Mouse (Mus musculus): ENCODE data around the gene Gm11992. TPM values are rescaled to one million over a fixed set of nuclear protein-coding genes. Genes with fewer than 3 reads are reported as not detected.

The Gm11992 gene
- polyA plus RNA-seq, 1 experiment from 2014 or later, result 0.36 TPM

GRCm38 (mm10) chr11:9118050-9118420, 69.6 kb downstream of the Gm11992 start, which contains the start of gene Upp1:
Upp1 (plus strand) TSS chr11:9118103.
- no peaks in the 10 kb centered on the region for H3K36me3 ChIP-seq (ENCODE audit: control insufficient read depth, insufficient read depth, low read length)
- no peaks in the 10 kb centered on the region for H3K9me3 ChIP-seq (ENCODE audit: control insufficient read depth, low read length)
- H3K27ac ChIP-seq (ENCODE audit: low read depth, low read length), result peak within 1 kb of the TSS; percentile 13; the same call in 1 of the 2 replicates
- no peak for ATAC-seq (replicated peaks; ENCODE audit: low FRiP score)
- peak within 1 kb of the TSS; percentile 91 for H3K4me2 ChIP-seq
- H3K9ac ChIP-seq (ENCODE audit: low read depth, low read length), result peak within 1 kb of the TSS; percentile 12
- H3K27me3 ChIP-seq (replicated peaks; ENCODE audit: control insufficient read depth, insufficient read depth, low read length), result peaks cover 32% of the 10 kb centered on the region
- no peak for DNase-seq (ENCODE audit: low spot score)
- 0% methylated on average over 7 of the region's 7 CpGs for WGBS
- peaks cover 27% of the 10 kb centered on the region for H3K4me1 ChIP-seq (replicated peaks; ENCODE audit: control insufficient read depth, insufficient read depth, low read length)
- peak within 1 kb of the TSS; percentile 51 for H3K4me3 ChIP-seq (ENCODE audit: low read depth, low read length)

GRCm38 (mm10) chr11:9118421-9119121, 70.2 kb downstream of the Gm11992 start:
- WGBS, result 1% methylated on average over 40 of the region's 40 CpGs
- Histone ChIP-seq H3K9me3 (ENCODE audit: control insufficient read depth, low read length) (no peaks in the 10 kb centered on the region), H3K27me3 (replicated peaks; ENCODE audit: control insufficient read depth, insufficient read depth, low read length) (peaks cover 32% of the 10 kb centered on the region), H3K4me3 (ENCODE audit: low read depth, low read length) (peak overlapping the region; percentile 51), H3K4me2 (peak overlapping the region; percentile 91), H3K36me3 (ENCODE audit: control insufficient read depth, insufficient read depth, low read length) (no peaks in the 10 kb centered on the region), H3K9ac (ENCODE audit: low read depth, low read length) (peak overlapping the region; percentile 12), H3K27ac (ENCODE audit: low read depth, low read length) (peak overlapping the region; percentile 13; the same call in 1 of the 2 replicates), H3K4me1 (replicated peaks; ENCODE audit: control insufficient read depth, insufficient read depth, low read length) (peaks cover 27% of the 10 kb centered on the region)
- DNase-seq (ENCODE audit: low spot score) (peak; percentile 69), ATAC-seq (replicated peaks; ENCODE audit: low FRiP score) (peak; percentile 74)

Other genes with a start within 250 kb of the Gm11992 start
- 0.10 and 0.18 TPM in 2 replicates for gene Pkd1l1, start 75.3 kb upstream of the Gm11992 start, polyA plus RNA-seq (2014; fragmentation: Nextera tagmentation; extraction: Ambion mirVana)
- 22.6 and 23.0 TPM in 2 replicates for gene Hus1, start 37.4 kb upstream of the Gm11992 start, polyA plus RNA-seq (2014; fragmentation: Nextera tagmentation; extraction: Ambion mirVana)
- not detected in 2 replicates for gene Sun3, start 397 bp downstream of the Gm11992 start, polyA plus RNA-seq (2014; fragmentation: Nextera tagmentation; extraction: Ambion mirVana)
- 5.1 and 6.6 TPM in 2 replicates for gene Upp1, start 69.5 kb downstream of the Gm11992 start, polyA plus RNA-seq (2014; fragmentation: Nextera tagmentation; extraction: Ambion mirVana)
- 0.04 and 0.09 TPM in 2 replicates for gene Abca13, start 143.3 kb downstream of the Gm11992 start, polyA plus RNA-seq (2014; fragmentation: Nextera tagmentation; extraction: Ambion mirVana)

All from liver, embryonic 11.5 days (tissue).